27 mouse cellular contexts compared by ENCODE assay signal in the genomic region with DNA sequence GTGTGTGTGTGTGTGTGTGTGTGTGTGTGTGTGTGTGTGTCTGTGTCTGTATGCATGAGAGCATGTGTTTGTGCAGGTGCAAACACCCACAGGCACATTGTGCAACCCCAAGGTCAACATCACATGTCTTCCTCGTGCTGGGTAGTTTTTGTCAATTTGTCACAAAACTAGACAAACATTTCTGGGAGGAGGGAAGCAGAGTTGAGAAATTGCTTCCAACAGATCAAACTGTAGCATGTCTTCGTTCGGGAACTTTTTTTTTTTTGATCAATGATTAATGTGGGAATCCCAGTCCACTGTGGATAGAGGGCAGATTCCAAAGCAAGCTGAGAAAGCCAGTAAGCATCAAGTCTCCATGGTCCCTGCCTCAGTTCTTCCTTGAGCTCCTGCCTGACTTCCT.
DNase-seq lines count a peak whose midpoint lies in the region; ATAC-seq and TF ChIP-seq lines count a peak whose summit lies in the region.
"Had no signal": no experiment of that assay in that cellular context is flagged by ENCODE, and none has a peak within 500 bp of the region (broad histone marks: within the 10 kb centered on the region; RNA-seq: fewer than 3 reads in every experiment).

No protein-coding gene starts in this region.

- peaks cover 6% of the 10 kb centered on the region; the same call in 1 of the 2 replicates for H3K4me1 ChIP-seq in liver, embryonic 13.5 days (replicated peaks)
- H3K4me1 ChIP-seq in liver, postnatal 0 days (ENCODE audit: insufficient read depth), result peaks cover 16% of the 10 kb centered on the region
- H3K4me1 ChIP-seq: forebrain, embryonic 15.5 days; heart, embryonic 15.5 days; midbrain, embryonic 13.5 days; neural tube, embryonic 12.5 days had no signal

- no peak overlapping the region for H3K27ac ChIP-seq in liver, embryonic 13.5 days
- H3K27ac ChIP-seq in liver, postnatal 0 days (ENCODE audit: low read depth), result peak overlapping the region; percentile 77
- H3K27ac ChIP-seq: embryonic facial prominence, embryonic 15.5 days; forebrain, embryonic 15.5 days; heart, adult 2 months; heart, embryonic 15.5 days; hindbrain, embryonic 13.5 days; limb, embryonic 13.5 days; lung, embryonic 15.5 days; midbrain, embryonic 13.5 days; neural tube, embryonic 12.5 days had no signal

- no peaks in the 10 kb centered on the region for H3K9me3 ChIP-seq in liver, embryonic 13.5 days (replicated peaks)
- no peaks in the 10 kb centered on the region for H3K9me3 ChIP-seq in liver, postnatal 0 days (ENCODE audit: low read length)
- H3K9me3 ChIP-seq: embryonic facial prominence, embryonic 15.5 days; forebrain, embryonic 15.5 days; heart, embryonic 15.5 days; hindbrain, embryonic 13.5 days; limb, embryonic 13.5 days; lung, embryonic 15.5 days; megakaryocyte, embryonic 14.5 days; midbrain, embryonic 13.5 days; neural tube, embryonic 12.5 days had no signal

- ATAC-seq in liver, embryonic 13.5 days (ENCODE audit: low read depth), result peak; percentile 48; the same call in 1 of the 2 replicates
- peak; percentile 95 for ATAC-seq in liver, postnatal 0 days
- ATAC-seq: forebrain, embryonic 15.5 days; midbrain, embryonic 13.5 days had no signal

- DNase-seq in adrenal gland, postnatal 36 days, result peak; percentile 16 to 32
- DNase-seq in adrenal gland, postnatal 25 days, result no peak
- DNase-seq in liver, embryonic 13.5 days, result no peak
- no peak for DNase-seq in liver
- DNase-seq in kidney, postnatal 10 days, result peak; percentile 19
- peak; percentile 78 for DNase-seq in liver, postnatal 0 days
- DNase-seq in frontal cortex, adult 2 months (ENCODE audit: extremely low spot score in 1 of 2, low spot score in 1 of 2), result no peak
- DNase-seq in urinary bladder, postnatal 36 days (ENCODE audit: low spot score in 2 of 2), result no peak
- DNase-seq: cerebellum, adult 11 months; cerebellum, adult 9-11 months; gastrocnemius, postnatal 14 days; heart, adult 2 months; heart, postnatal 36 days; layer of hippocampus, adult 9-11 months; lung, postnatal 36 days; right cerebral cortex, adult 18-20 months; right cerebral cortex, postnatal 4 days; thymus, postnatal 14 days had no signal

- no peak overlapping the region for H3K4me3 ChIP-seq in liver, embryonic 13.5 days (replicated peaks)
- H3K4me3 ChIP-seq in liver, postnatal 0 days (ENCODE audit: low read depth, low read length), result no peak overlapping the region
- H3K4me3 ChIP-seq: embryonic facial prominence, embryonic 15.5 days; forebrain, embryonic 15.5 days; heart, adult 2 months; heart, embryonic 15.5 days; hindbrain, embryonic 13.5 days; limb, embryonic 13.5 days; lung, embryonic 15.5 days; megakaryocyte, embryonic 14.5 days; midbrain, embryonic 13.5 days; neural tube, embryonic 12.5 days had no signal

- H3K9ac ChIP-seq in liver, embryonic 13.5 days, result no peak overlapping the region
- no peak overlapping the region for H3K9ac ChIP-seq in liver, postnatal 0 days (replicated peaks)
- H3K9ac ChIP-seq: embryonic facial prominence, embryonic 15.5 days; forebrain, embryonic 15.5 days; heart, embryonic 15.5 days; hindbrain, embryonic 13.5 days; limb, embryonic 13.5 days; lung, embryonic 15.5 days; midbrain, embryonic 13.5 days; neural tube, embryonic 12.5 days had no signal

- TF ChIP-seq CTCF in liver, postnatal 0 days (IDR thresholded peaks at IDR 0.05; ENCODE audit: low read depth), result no peak

- H3K36me3 ChIP-seq in liver, embryonic 13.5 days, result no peaks in the 10 kb centered on the region
- no peaks in the 10 kb centered on the region for H3K36me3 ChIP-seq in liver, postnatal 0 days (replicated peaks; ENCODE audit: insufficient read depth, low read length)
- H3K36me3 ChIP-seq: embryonic facial prominence, embryonic 15.5 days; forebrain, embryonic 15.5 days; heart, embryonic 15.5 days; hindbrain, embryonic 13.5 days; limb, embryonic 13.5 days; lung, embryonic 15.5 days; midbrain, embryonic 13.5 days; neural tube, embryonic 12.5 days had no signal

- TF ChIP-seq EP300 in liver, postnatal 0 days (IDR thresholded peaks at IDR 0.05; ENCODE audit: low read depth), result peak; percentile 68

- WGBS in liver, embryonic 13.5 days (ENCODE audit: insufficient replicate concordance), result 33% methylated on average over 3 of the region's 3 CpGs
- WGBS in liver, postnatal 0 days (ENCODE audit: insufficient replicate concordance), result 34% methylated on average over 3 of the region's 3 CpGs

- no peaks in the 10 kb centered on the region for H3K27me3 ChIP-seq in liver, embryonic 13.5 days
- no peaks in the 10 kb centered on the region for H3K27me3 ChIP-seq in liver, postnatal 0 days (ENCODE audit: insufficient read depth, low read length)
- H3K27me3 ChIP-seq: embryonic facial prominence, embryonic 15.5 days; forebrain, embryonic 15.5 days; heart, embryonic 15.5 days; hindbrain, embryonic 13.5 days; lung, embryonic 15.5 days; midbrain, embryonic 13.5 days; neural tube, embryonic 12.5 days had no signal

- no peak overlapping the region for H3K4me2 ChIP-seq in liver, embryonic 13.5 days
- H3K4me2 ChIP-seq in liver, postnatal 0 days (ENCODE audit: low read depth, low read length), result peak overlapping the region; percentile 28; the same call in 1 of the 2 replicates
- H3K4me2 ChIP-seq: embryonic facial prominence, embryonic 15.5 days; forebrain, embryonic 15.5 days; heart, embryonic 15.5 days; hindbrain, embryonic 13.5 days; limb, embryonic 13.5 days; lung, embryonic 15.5 days; midbrain, embryonic 13.5 days; neural tube, embryonic 12.5 days had no signal

Comparison
In these comparisons a context has a peak if more than half of its experiments do, and no peak if none do; other contexts are left out.
1. DNase-seq: peak in adrenal gland, postnatal 36 days (2 of 2), kidney, postnatal 10 days (single experiment) and liver, postnatal 0 days (single experiment); none in adrenal gland, postnatal 25 days (single experiment), liver, embryonic 13.5 days (single experiment), liver (single experiment), frontal cortex, adult 2 months (0 of 2) and urinary bladder, postnatal 36 days (0 of 2).